Mouse (Mus musculus) central nervous system, embryonic 11.5 days (tissue): ENCODE results near the gene Mapk14. TPM values are rescaled to one million over a fixed set of nuclear protein-coding genes. Genes with fewer than 3 reads are reported as not detected.

ENCODE experiments used
- polyA plus RNA-seq: library from polyadenylated mRNA; depleted of rRNA; stranded (reverse); fragments of >200 nt; gene quantifications from 2 replicates; pipeline ENCODE4 v1.2.3, GENCODE M21; 2012; rRNA removed

Gene Mapk14
- 56.1 and 75.3 TPM in 2 replicates for polyA plus RNA-seq

GRCm38 (mm10) chr17:28690776-28691686 lies at the start of gene Mapk14:
TSS of gene Mapk14 (plus strand) at chr17:28691329.

GRCm38 (mm10) chr17:28689586-28690283 lies 1.4 kb upstream of the Mapk14 start, which contains the start of gene Slc26a8:
TSS of gene Slc26a8 (minus strand) at chr17:28690233.

GRCm38 (mm10) chr17:28725783-28726182 lies 34.7 kb downstream of the Mapk14 start, which contains the start of gene AC170998.1:
TSS of gene AC170998.1 (plus strand) at chr17:28726083.

GRCm38 (mm10) chr17:28769121-28769874 lies 78.2 kb downstream of the Mapk14 start, which contains the start of gene Mapk13:
TSS of gene Mapk13 (plus strand) at chr17:28769297.

Other genes starting within 250 kb of the Mapk14 start
- gene Fkbp5, start 173.8 kb upstream of the Mapk14 start, polyA plus RNA-seq = 33.1 and 70.5 TPM in 2 replicates
- gene Armc12, start 160.5 kb upstream of the Mapk14 start, polyA plus RNA-seq = 0.06 TPM in 1 of 2 replicates, not detected in the other
- not detected in 2 replicates for gene Clpsl2, start 141.9 kb upstream of the Mapk14 start, polyA plus RNA-seq
- gene Clps, start 130.6 kb upstream of the Mapk14 start, polyA plus RNA-seq = 0.16 and 0.24 TPM in 2 replicates
- gene Lhfpl5, start 115.7 kb upstream of the Mapk14 start, polyA plus RNA-seq = 0.32 and 1.0 TPM in 2 replicates
- 84.5 and 94.2 TPM in 2 replicates for gene Srpk1, start 68.6 kb upstream of the Mapk14 start, polyA plus RNA-seq
- 1.6 and 1.9 TPM in 2 replicates for gene Slc26a8, start 1.1 kb upstream of the Mapk14 start, polyA plus RNA-seq
- 0.64 and 0.91 TPM in 2 replicates for gene AC170998.1, start 34.8 kb downstream of the Mapk14 start, polyA plus RNA-seq
- 1.8 and 3.6 TPM in 2 replicates for gene Mapk13, start 78.0 kb downstream of the Mapk14 start, polyA plus RNA-seq
- gene Brpf3, start 109.8 kb downstream of the Mapk14 start, polyA plus RNA-seq = 59.1 and 59.8 TPM in 2 replicates
- 0.01 and 0.05 TPM in 2 replicates for gene Pnpla1, start 167.1 kb downstream of the Mapk14 start, polyA plus RNA-seq
- 0.14 and 0.17 TPM in 2 replicates for gene 4930539E08Rik, start 224.0 kb downstream of the Mapk14 start, polyA plus RNA-seq